Mouse (Mus musculus) 3134 (cell line): ENCODE data around the gene Gadd45b.
A peak's percentile ranks its signal among the peaks of the same experiment; 100 is the strongest.

ENCODE experiments used
- DNase-seq: peaks from one replicate; pipeline ENCODE4 v3.0.0-alpha.2; 2011; ENCODE audit warnings: low spot score; ENCODE audit not compliant: insufficient read length; ENCODE audit errors: extremely low read depth

The Gadd45b gene

GRCm38 (mm10) chr10:80954415-80954814 is 24.5 kb downstream of the Gadd45b start:
- DNase-seq = peak; percentile 47

- DNase-seq = peak; percentile 61
Observed at GRCm38 (mm10) chr10:80954843-80955242, 25.0 kb downstream of the Gadd45b start.

DNA sequence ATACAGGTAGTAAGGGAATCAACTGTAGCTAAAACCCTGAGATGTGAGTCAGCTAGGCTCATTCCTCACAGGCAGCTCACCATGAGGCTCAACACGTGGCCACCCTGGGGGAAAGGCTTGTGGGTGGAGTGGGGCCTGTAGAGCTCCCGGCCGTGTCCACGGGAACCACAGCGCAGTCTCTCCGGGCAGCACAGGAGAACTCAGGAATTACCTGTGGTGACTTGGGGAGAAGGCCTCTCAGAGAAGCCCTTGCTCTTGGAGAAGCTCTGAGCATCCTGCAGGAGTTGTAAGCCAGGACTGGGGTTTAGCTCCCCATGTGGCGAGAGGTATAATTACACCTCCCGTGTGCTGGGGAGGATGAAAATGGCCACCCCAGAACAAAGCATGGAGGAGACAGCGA is 25.7 kb downstream of the Gadd45b start:
- DNase-seq = peak; percentile 92

DNA sequence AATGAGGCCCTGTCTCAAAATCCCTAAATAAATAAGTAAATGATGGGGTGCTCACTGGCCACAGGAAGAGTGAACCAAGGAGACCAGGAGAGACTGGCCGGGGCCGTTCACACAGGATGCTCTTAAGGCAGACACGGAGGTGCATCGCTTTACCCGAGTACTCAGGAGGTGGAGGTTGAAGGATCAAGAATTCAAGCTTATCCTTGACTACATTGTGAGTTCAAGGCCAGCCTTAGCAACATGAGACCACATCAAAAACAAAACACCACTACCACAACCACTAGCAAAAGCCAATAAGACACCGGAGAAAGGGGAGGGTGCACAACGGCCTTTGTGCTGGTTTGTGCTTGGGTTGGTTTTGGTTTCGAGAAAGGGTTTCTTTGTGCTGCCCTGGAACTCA is 26.5 kb downstream of the Gadd45b start:
- no peak for DNase-seq

DNA sequence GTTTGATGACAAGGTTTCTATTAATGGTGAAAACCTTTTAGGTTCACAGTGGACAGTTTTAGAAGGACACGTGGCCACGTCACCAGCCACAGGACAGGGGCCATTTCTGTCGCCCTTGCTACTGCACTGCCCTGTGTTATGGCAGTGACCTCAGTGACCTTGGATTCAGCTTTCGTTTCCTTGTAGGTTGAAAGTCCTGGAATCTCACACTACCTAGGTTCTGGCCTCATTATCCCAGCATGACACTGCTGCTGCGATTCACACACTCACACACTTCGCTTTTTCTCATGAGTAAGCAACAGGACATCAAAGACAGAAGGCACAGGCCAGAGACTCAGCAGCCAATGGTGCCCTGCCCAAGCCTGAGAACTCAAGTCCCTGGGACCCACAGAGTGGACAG is 27.0 kb downstream of the Gadd45b start:
- DNase-seq = no peak

- DNase-seq = no peak
Observed at GRCm38 (mm10) chr10:80957791-80958190, 27.9 kb downstream of the Gadd45b start.

- no peak for DNase-seq
Observed at GRCm38 (mm10) chr10:80958979-80959637, 29.2 kb downstream of the Gadd45b start.

GRCm38 (mm10) chr10:80960551-80961508 is 31.0 kb downstream of the Gadd45b start:
- DNase-seq = peak; percentile 92

- DNase-seq = peak; percentile 57
Observed at GRCm38 (mm10) chr10:80962051-80962472, 32.2 kb downstream of the Gadd45b start.

GRCm38 (mm10) chr10:80962585-80962984 is 32.7 kb downstream of the Gadd45b start:
- DNase-seq = no peak

DNA sequence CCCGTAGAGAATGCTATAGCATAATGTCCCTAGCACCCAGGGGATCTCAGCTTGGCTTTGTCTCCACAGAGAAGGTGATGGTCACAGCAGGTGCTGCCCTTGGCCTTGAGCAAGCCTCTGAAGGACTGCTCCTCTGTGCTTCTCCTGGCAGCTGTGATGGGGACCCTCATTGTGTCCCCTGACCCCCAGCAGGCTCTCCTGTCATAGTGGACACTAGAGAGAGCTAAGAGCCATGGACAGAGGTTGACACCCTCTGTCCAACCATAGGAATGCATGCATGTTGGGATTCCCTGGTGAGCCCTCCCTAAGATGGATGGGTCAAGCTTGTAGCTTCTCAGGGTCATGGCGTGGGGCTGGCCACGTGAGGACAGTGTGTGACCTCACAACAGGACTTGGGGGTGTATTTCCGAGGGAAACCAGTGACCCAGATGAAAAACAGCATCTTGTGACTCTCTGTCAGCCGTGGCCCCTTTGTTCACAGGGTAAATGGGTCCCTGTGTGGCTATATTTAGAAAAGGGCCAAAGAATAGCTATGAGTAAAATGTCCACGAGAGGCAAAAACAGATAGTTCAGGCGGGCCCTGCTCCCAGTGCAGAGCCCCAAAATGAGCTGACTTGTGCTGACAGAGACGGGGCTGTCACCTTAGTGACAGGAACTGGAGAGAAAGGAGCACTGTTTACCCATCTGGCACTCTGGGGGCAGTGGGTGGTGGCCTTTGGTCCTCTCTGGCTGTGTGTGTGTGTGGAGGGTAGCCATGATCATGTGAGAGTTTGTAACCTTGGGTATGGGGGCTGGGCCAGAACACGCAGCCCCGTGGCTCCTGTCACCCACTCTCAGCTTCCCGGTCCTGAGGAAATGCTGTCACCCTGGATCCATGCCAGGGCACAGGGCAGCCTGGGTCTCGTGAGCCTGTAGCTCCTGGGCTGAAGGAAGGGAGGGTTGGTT is 33.4 kb downstream of the Gadd45b start:
- DNase-seq = no peak

DNA sequence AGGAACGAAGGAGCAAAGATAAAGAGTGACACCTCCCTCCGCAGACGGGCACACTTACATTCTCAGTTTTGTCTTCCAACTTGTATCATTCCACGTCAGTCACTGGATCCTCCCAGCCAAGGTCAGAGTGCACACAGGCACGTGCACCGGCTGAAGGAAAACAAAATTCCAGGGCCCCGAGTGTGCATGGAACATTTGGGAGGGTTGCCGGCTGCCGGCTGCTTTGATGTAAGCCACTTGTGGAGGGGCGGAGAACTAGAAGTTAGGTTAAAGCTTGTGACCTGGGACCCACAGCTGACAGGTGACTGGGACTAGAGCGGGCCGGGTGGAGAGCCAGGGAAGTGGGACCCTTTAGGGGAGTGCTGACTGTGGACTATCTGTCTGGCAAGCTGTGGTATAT is 36.4 kb downstream of the Gadd45b start:
- DNase-seq = no peak

- peak; percentile 68 for DNase-seq
Observed at GRCm38 (mm10) chr10:80967101-80967656, 37.3 kb downstream of the Gadd45b start.

GRCm38 (mm10) chr10:80968106-80968505 is 38.2 kb downstream of the Gadd45b start:
- no peak for DNase-seq

DNA sequence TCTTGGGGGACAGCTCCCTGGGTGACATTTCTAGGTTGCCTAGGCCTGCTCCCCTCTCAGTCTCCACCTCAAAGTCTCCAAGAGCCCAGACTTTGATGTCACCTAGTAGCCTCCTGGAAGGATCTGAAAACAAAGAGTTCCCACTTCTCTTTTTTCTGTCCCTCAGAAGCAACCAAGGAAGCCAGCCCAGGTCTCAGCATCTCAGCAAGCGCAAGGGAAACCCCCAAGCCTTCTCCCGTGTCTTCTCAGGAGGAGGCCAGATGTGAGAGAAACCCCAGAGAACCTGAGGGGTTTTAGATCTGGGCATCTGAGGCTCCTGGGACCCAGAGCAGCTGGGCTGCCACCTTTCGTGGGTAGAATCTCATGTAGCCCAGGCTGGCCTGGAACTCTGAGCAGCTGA is 39.4 kb downstream of the Gadd45b start:
- DNase-seq = no peak

- no peak for DNase-seq
Observed at GRCm38 (mm10) chr10:80970159-80970558, 40.3 kb downstream of the Gadd45b start.

GRCm38 (mm10) chr10:80971533-80971932 is 41.7 kb downstream of the Gadd45b start:
- DNase-seq = no peak

- no peak for DNase-seq
Observed at GRCm38 (mm10) chr10:80972071-80972987, 42.5 kb downstream of the Gadd45b start.

DNA sequence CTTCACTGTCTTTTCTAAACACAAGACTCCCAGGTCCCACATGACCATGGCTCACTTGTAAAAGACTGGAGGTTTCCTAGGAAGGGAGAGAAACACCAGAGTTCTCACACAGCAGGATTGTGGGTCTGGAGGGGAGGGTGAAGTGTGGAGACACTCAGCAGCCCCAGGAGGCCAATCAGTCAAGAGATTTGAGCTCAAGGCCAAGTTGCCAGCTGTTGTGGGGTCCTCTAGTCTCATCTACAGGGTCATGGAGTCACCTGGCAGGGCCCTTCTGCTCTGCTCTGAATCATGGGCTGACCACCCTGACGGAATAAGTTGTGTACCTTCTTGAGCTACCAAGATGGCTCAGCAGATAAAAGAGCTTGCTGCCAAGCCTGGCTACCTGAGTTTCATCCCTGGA is 43.8 kb downstream of the Gadd45b start:
- DNase-seq = no peak
